Comparison of ENCODE assay signal across 23 mouse cellular contexts in the genomic region with DNA sequence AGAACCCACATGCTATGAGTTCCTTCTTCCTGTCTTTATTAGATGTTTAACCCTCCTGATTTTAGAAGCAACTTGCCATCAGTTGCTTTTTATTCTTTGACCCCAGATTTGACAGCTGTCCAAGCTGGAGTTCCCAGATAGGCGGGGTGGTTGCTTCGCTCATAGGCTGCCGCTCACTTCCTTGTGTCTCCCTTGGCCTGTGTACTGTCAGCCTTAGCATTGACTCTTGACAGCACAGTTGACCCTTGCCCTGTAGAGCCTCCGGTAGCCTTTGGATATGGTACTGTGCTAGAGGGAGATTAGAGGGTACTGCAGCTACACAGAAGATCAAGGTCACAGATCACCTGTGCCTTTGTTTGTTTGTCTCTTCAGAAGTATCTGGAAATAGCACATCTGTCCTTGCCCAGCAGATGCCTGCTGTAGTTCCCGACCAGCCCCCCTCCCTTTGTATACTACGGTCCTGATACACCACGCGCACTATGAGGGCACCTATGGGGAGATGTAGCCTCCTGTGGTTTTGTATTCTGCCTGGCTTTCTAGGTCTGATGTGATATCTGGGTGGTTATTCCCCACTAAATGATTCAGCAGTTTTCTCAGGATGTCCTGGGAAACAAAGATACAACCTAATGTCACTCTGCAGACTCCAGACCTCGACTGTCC. TPM values are rescaled to one million over a fixed set of nuclear protein-coding genes. Genes with fewer than 3 reads are reported as not detected.
DNase-seq lines count a peak whose midpoint lies in the region; ATAC-seq lines count a peak whose summit lies in the region.
"Had no signal": no experiment of that assay in that cellular context is flagged by ENCODE, and none has a peak within 500 bp of the region (broad histone marks: within the 10 kb centered on the region; RNA-seq: fewer than 3 reads in every experiment).

No protein-coding gene starts in this region.

- no peaks in the 10 kb centered on the region for H3K9me3 ChIP-seq in kidney, embryonic 14.5 days (ENCODE audit: control insufficient read depth, low read length)
- no peaks in the 10 kb centered on the region for H3K9me3 ChIP-seq in forebrain, embryonic 13.5 days (replicated peaks)
- no peaks in the 10 kb centered on the region for H3K9me3 ChIP-seq in hindbrain, embryonic 11.5 days (ENCODE audit: control insufficient read depth, low read length)
- H3K9me3 ChIP-seq: hindbrain, embryonic 13.5 days; limb, embryonic 15.5 days; midbrain, embryonic 13.5 days; neural tube, embryonic 15.5 days had no signal

- H3K4me3 ChIP-seq in kidney, embryonic 14.5 days (ENCODE audit: low read length) = no peak overlapping the region
- H3K4me3 ChIP-seq in forebrain, embryonic 13.5 days = no peak overlapping the region
- no peak overlapping the region for H3K4me3 ChIP-seq in hindbrain, embryonic 11.5 days (ENCODE audit: low read depth, low read length)
- H3K4me3 ChIP-seq: hindbrain, embryonic 13.5 days; limb, embryonic 15.5 days; midbrain, embryonic 13.5 days; myocyte; neural tube, embryonic 15.5 days had no signal

- no peak overlapping the region for H3K27ac ChIP-seq in kidney, embryonic 14.5 days (ENCODE audit: low read depth, low read length)
- no peak overlapping the region for H3K27ac ChIP-seq in forebrain, embryonic 13.5 days
- H3K27ac ChIP-seq in hindbrain, embryonic 11.5 days (ENCODE audit: low read depth, low read length) = no peak overlapping the region
- H3K27ac ChIP-seq: hindbrain, embryonic 13.5 days; kidney, postnatal 0 days; limb, embryonic 15.5 days; midbrain, embryonic 13.5 days; neural tube, embryonic 15.5 days had no signal

- ATAC-seq in kidney, embryonic 14.5 days (ENCODE audit: low FRiP score, low TSS enrichment) = no peak
- ATAC-seq in common myeloid progenitor, adult 5-6 weeks (replicated peaks; ENCODE audit: low read depth, poor library complexity, severe bottlenecking) = peak; percentile 53
- ATAC-seq in megakaryocyte progenitor cell, adult 5-6 weeks (replicated peaks; ENCODE audit: poor library complexity) = peak; percentile 54
- no peak for ATAC-seq in forebrain, embryonic 13.5 days
- no peak for ATAC-seq in hindbrain, embryonic 11.5 days (ENCODE audit: low FRiP score)
- ATAC-seq: midbrain, embryonic 13.5 days had no signal

- peak; percentile 72 to 80 for DNase-seq in kidney, adult 8-10 months
- DNase-seq in kidney, postnatal 36 days = peak; percentile 73 to 83
- DNase-seq in adipocyte (ENCODE audit: low spot score) = no peak
- no peak for DNase-seq in hindbrain, embryonic 11.5 days (ENCODE audit: low spot score)
- DNase-seq: cerebellum, adult 9-10 months; gastrocnemius, postnatal 14 days; thymus, adult 2 months had no signal

- WGBS in kidney, embryonic 14.5 days = 89% methylated on average over 9 of the region's 9 CpGs
- WGBS in forebrain, embryonic 13.5 days = 91% methylated on average over 9 of the region's 9 CpGs
- WGBS in hindbrain, embryonic 11.5 days = 94% methylated on average over 9 of the region's 9 CpGs

- no peaks in the 10 kb centered on the region for H3K4me1 ChIP-seq in kidney, embryonic 14.5 days (ENCODE audit: control insufficient read depth, insufficient read depth, low read length)
- no peaks in the 10 kb centered on the region for H3K4me1 ChIP-seq in forebrain, embryonic 13.5 days
- no peaks in the 10 kb centered on the region for H3K4me1 ChIP-seq in hindbrain, embryonic 11.5 days (replicated peaks; ENCODE audit: control insufficient read depth, insufficient read depth, low read length)
- H3K4me1 ChIP-seq: hindbrain, embryonic 13.5 days; limb, embryonic 15.5 days; midbrain, embryonic 13.5 days; neural tube, embryonic 15.5 days had no signal

- no peak overlapping the region for H3K4me2 ChIP-seq in kidney, embryonic 14.5 days (replicated peaks; ENCODE audit: low read depth, low read length)
- no peak overlapping the region for H3K4me2 ChIP-seq in forebrain, embryonic 13.5 days
- no peak overlapping the region for H3K4me2 ChIP-seq in hindbrain, embryonic 11.5 days (replicated peaks; ENCODE audit: low read depth, low read length)
- H3K4me2 ChIP-seq: hindbrain, embryonic 13.5 days; limb, embryonic 15.5 days; midbrain, embryonic 13.5 days; neural tube, embryonic 15.5 days had no signal

- no peak overlapping the region for H3K9ac ChIP-seq in kidney, embryonic 14.5 days (ENCODE audit: low read depth, low read length)
- no peak overlapping the region for H3K9ac ChIP-seq in forebrain, embryonic 13.5 days
- H3K9ac ChIP-seq in hindbrain, embryonic 11.5 days (ENCODE audit: low read depth, low read length) = no peak overlapping the region
- H3K9ac ChIP-seq: hindbrain, embryonic 13.5 days; limb, embryonic 15.5 days; midbrain, embryonic 13.5 days; neural tube, embryonic 15.5 days had no signal

- H3K27me3 ChIP-seq in kidney, embryonic 14.5 days (ENCODE audit: control insufficient read depth, insufficient read depth, low read length) = no peaks in the 10 kb centered on the region
- no peaks in the 10 kb centered on the region for H3K27me3 ChIP-seq in forebrain, embryonic 13.5 days
- H3K27me3 ChIP-seq in hindbrain, embryonic 11.5 days (ENCODE audit: control insufficient read depth, insufficient read depth, low read length) = no peaks in the 10 kb centered on the region; the same call in 1 of the 2 replicates
- H3K27me3 ChIP-seq: hindbrain, embryonic 13.5 days; limb, embryonic 15.5 days; midbrain, embryonic 13.5 days; neural tube, embryonic 15.5 days had no signal

- H3K36me3 ChIP-seq in kidney, embryonic 14.5 days (ENCODE audit: control insufficient read depth, insufficient read depth, low read length) = peaks cover 99% of the 10 kb centered on the region
- peaks cover 99% of the 10 kb centered on the region for H3K36me3 ChIP-seq in forebrain, embryonic 13.5 days (ENCODE audit: poor library complexity, severe bottlenecking)
- H3K36me3 ChIP-seq in hindbrain, embryonic 11.5 days (ENCODE audit: control insufficient read depth, insufficient read depth, low read length) = peaks cover 29% of the 10 kb centered on the region

RNA-seq across cellular contexts. Expression of gene Il17c, which starts 16.5 kb away (rescaled TPM):
- polyA plus RNA-seq in kidney, embryonic 14.5 days (2014; fragmentation: Nextera tagmentation; extraction: Ambion mirVana) = not detected in 2 replicates
- total RNA-seq in common myeloid progenitor, adult 5-6 weeks (2017) = 0.96 TPM in 1 of 2 replicates, not detected in the other
- not detected in 2 replicates for total RNA-seq in megakaryocyte progenitor cell, adult 5-6 weeks (2015)
- total RNA-seq in megakaryocyte progenitor cell, adult 5-6 weeks (2017) = not detected in 2 replicates
- not detected in 2 replicates for polyA plus RNA-seq in forebrain, embryonic 13.5 days (2015; fragmentation: Nextera tagmentation; extraction: Ambion mirVana)
- not detected in 2 replicates for polyA plus RNA-seq in hindbrain, embryonic 11.5 days (2014; fragmentation: Nextera tagmentation; extraction: Ambion mirVana)
- total RNA-seq: adrenal gland, adult 18-20 months; gastrocnemius, postnatal 14 days; heart, adult 8-10 months; layer of hippocampus, postnatal 14 days; left cerebral cortex, postnatal 25 days had no signal
- polyA plus RNA-seq: embryonic facial prominence, embryonic 14.5 days; heart, postnatal 0 days; hindbrain, embryonic 13.5 days; kidney, postnatal 0 days; midbrain, embryonic 13.5 days; myocyte; neural tube, embryonic 15.5 days had no signal

RNA-seq across cellular contexts. Expression of gene Cyba, which starts 27.5 kb away (rescaled TPM):
- polyA plus RNA-seq in kidney, embryonic 14.5 days (2014; fragmentation: Nextera tagmentation; extraction: Ambion mirVana) = 186 and 216 TPM in 2 replicates
- total RNA-seq in common myeloid progenitor, adult 5-6 weeks (2017) = 42.2 and 44.6 TPM in 2 replicates
- 123 and 166 TPM in 2 replicates for total RNA-seq in megakaryocyte progenitor cell, adult 5-6 weeks (2015)
- total RNA-seq in megakaryocyte progenitor cell, adult 5-6 weeks (2017) = 94.4 and 117 TPM in 2 replicates
- 28.8 and 33.9 TPM in 2 replicates for polyA plus RNA-seq in forebrain, embryonic 13.5 days (2015; fragmentation: Nextera tagmentation; extraction: Ambion mirVana)
- polyA plus RNA-seq in hindbrain, embryonic 11.5 days (2014; fragmentation: Nextera tagmentation; extraction: Ambion mirVana) = 52.7 and 53.4 TPM in 2 replicates
- polyA plus RNA-seq: myocyte had no signal

RNA-seq across cellular contexts. Expression of gene Zc3h18, which starts 28.9 kb away (rescaled TPM):
- 35.7 and 43.8 TPM in 2 replicates for polyA plus RNA-seq in kidney, embryonic 14.5 days (2014; fragmentation: Nextera tagmentation; extraction: Ambion mirVana)
- total RNA-seq in common myeloid progenitor, adult 5-6 weeks (2017) = 68.9 and 81.0 TPM in 2 replicates
- 26.1 and 27.2 TPM in 2 replicates for total RNA-seq in megakaryocyte progenitor cell, adult 5-6 weeks (2015)
- total RNA-seq in megakaryocyte progenitor cell, adult 5-6 weeks (2017) = 55.6 and 67.3 TPM in 2 replicates
- polyA plus RNA-seq in forebrain, embryonic 13.5 days (2015; fragmentation: Nextera tagmentation; extraction: Ambion mirVana) = 47.4 and 52.2 TPM in 2 replicates
- 38.4 and 38.6 TPM in 2 replicates for polyA plus RNA-seq in hindbrain, embryonic 11.5 days (2014; fragmentation: Nextera tagmentation; extraction: Ambion mirVana)

RNA-seq across cellular contexts. Expression of gene Mvd, which starts 37.9 kb away (rescaled TPM):
- 23.2 and 36.1 TPM in 2 replicates for polyA plus RNA-seq in kidney, embryonic 14.5 days (2014; fragmentation: Nextera tagmentation; extraction: Ambion mirVana)
- total RNA-seq in common myeloid progenitor, adult 5-6 weeks (2017) = 1.2 and 3.2 TPM in 2 replicates
- total RNA-seq in megakaryocyte progenitor cell, adult 5-6 weeks (2015) = 3.4 and 3.8 TPM in 2 replicates
- total RNA-seq in megakaryocyte progenitor cell, adult 5-6 weeks (2017) = 3.2 and 5.6 TPM in 2 replicates
- polyA plus RNA-seq in forebrain, embryonic 13.5 days (2015; fragmentation: Nextera tagmentation; extraction: Ambion mirVana) = 38.3 and 42.2 TPM in 2 replicates
- polyA plus RNA-seq in hindbrain, embryonic 11.5 days (2014; fragmentation: Nextera tagmentation; extraction: Ambion mirVana) = 46.3 and 49.2 TPM in 2 replicates

RNA-seq across cellular contexts. Expression of gene Trhr2, which starts 44.7 kb away (rescaled TPM):
- polyA plus RNA-seq in kidney, embryonic 14.5 days (2014; fragmentation: Nextera tagmentation; extraction: Ambion mirVana) = not detected in 2 replicates
- not detected in 2 replicates for total RNA-seq in common myeloid progenitor, adult 5-6 weeks (2017)
- total RNA-seq in megakaryocyte progenitor cell, adult 5-6 weeks (2015) = not detected in 2 replicates
- total RNA-seq in megakaryocyte progenitor cell, adult 5-6 weeks (2017) = not detected in 2 replicates
- not detected in 2 replicates for polyA plus RNA-seq in forebrain, embryonic 13.5 days (2015; fragmentation: Nextera tagmentation; extraction: Ambion mirVana)
- polyA plus RNA-seq in hindbrain, embryonic 11.5 days (2014; fragmentation: Nextera tagmentation; extraction: Ambion mirVana) = 0.11 and 0.25 TPM in 2 replicates
- total RNA-seq: adrenal gland, adult 18-20 months; gastrocnemius, postnatal 14 days; heart, adult 8-10 months had no signal
- polyA plus RNA-seq: embryonic facial prominence, embryonic 14.5 days; heart, postnatal 0 days; hindbrain, embryonic 13.5 days; kidney, postnatal 0 days; midbrain, embryonic 13.5 days; myocyte had no signal

Comparison
In these comparisons a context has a peak if more than half of its experiments do, and no peak if none do; other contexts are left out.
1. DNase-seq: peak in kidney, adult 8-10 months (2 of 2) and kidney, postnatal 36 days (2 of 2); none in adipocyte (single experiment) and hindbrain, embryonic 11.5 days (single experiment).
2. ATAC-seq: peak in common myeloid progenitor, adult 5-6 weeks (single experiment) and megakaryocyte progenitor cell, adult 5-6 weeks (single experiment); none in kidney, embryonic 14.5 days (single experiment), forebrain, embryonic 13.5 days (single experiment) and hindbrain, embryonic 11.5 days (single experiment).